Mouse (Mus musculus) liver, embryonic 14.5 days (tissue): ENCODE data around the gene Txnrd2. TPM values are rescaled to one million over a fixed set of nuclear protein-coding genes. Genes with fewer than 3 reads are reported as not detected.

Experiments used
- ATAC-seq: fragments of 200-750 bp; cut with Nextera tagmentation; 2 replicates; pipeline ENCODE4 v1.8.0; 2017; ENCODE audit warnings: moderate number of reproducible peaks, mild to moderate bottlenecking, moderate library complexity; ENCODE audit not compliant: insufficient read depth
- DNase-seq, 3 experiments: peaks; one replicate each; pipeline ENCODE4 v3.0.0-alpha.2; 2012 to 2013; ENCODE audit warnings: low read depth in 3 of 3, low spot score in 3 of 3
- H3K27ac ChIP-seq: fragments of 300-500 bp; sonication (generic); 2 replicates; pipeline ENCODE4 v1.5.1; 2014; ENCODE audit warnings: moderate library complexity, mild to moderate bottlenecking, control low read depth, inconsistent platforms
- H3K27me3 ChIP-seq: fragments of 300-500 bp; sonication (generic); 2 replicates; pipeline ENCODE4 v1.6.1; 2014; ENCODE audit warnings: mild to moderate bottlenecking, low read length, moderate library complexity; ENCODE audit not compliant: control insufficient read depth, insufficient read depth
- H3K36me3 ChIP-seq: fragments of 300-500 bp; sonication (generic); replicated peaks from 2 replicates; pipeline ENCODE4 v1.6.1; 2014; ENCODE audit warnings: low read depth; ENCODE audit not compliant: control insufficient read depth, insufficient read depth
- H3K4me1 ChIP-seq, 2 experiments: fragments of 200-500 bp in 1 of 2; fragments of 300-500 bp in 1 of 2; sonication (generic) in 1 of 2; replicated peaks; 2 replicates each; pipeline ENCODE4 v1.6.1; 2012 to 2014; ENCODE audit warnings: antibody characterized with exemption in 1 of 2, inconsistent platforms in 1 of 2, low read length in 1 of 2; ENCODE audit not compliant: control insufficient read depth in 2 of 2, insufficient read depth in 2 of 2
- H3K4me2 ChIP-seq: fragments of 300-500 bp; sonication (generic); 2 replicates; pipeline ENCODE4 v1.6.1; 2014; ENCODE audit warnings: low read depth, mild to moderate bottlenecking, control low read depth, moderate library complexity
- H3K4me3 ChIP-seq, 2 experiments: fragments of 200-500 bp in 1 of 2; fragments of 300-500 bp in 1 of 2; sonication (generic) in 1 of 2; 2 replicates each; pipeline ENCODE4 v1.5.1; 2012 to 2014; ENCODE audit warnings: low read depth in 2 of 2, low read length in 2 of 2, mild to moderate bottlenecking in 2 of 2, control low read depth in 1 of 2, inconsistent platforms in 1 of 2, moderate library complexity in 1 of 2; ENCODE audit not compliant: insufficient read depth in 1 of 2
- H3K9ac ChIP-seq: fragments of 300-500 bp; sonication (generic); replicated peaks from 2 replicates; pipeline ENCODE4 v1.6.1; 2014; ENCODE audit warnings: mild to moderate bottlenecking, control low read depth, moderate library complexity
- H3K9me3 ChIP-seq: fragments of 300-500 bp; sonication (generic); 2 replicates; pipeline ENCODE4 v1.6.1; 2016; ENCODE audit warnings: low read length, mixed read lengths; ENCODE audit not compliant: control insufficient read depth
- CTCF ChIP-seq: IDR thresholded peaks from 2 replicates; pipeline ENCODE4 v1.5.1; 2016; ENCODE audit warnings: antibody characterized with exemption, low read depth, control low read depth
- EP300 ChIP-seq: IDR thresholded peaks from 2 replicates; pipeline ENCODE4 v1.6.1; 2016; ENCODE audit warnings: antibody characterized with exemption, low read depth
- WGBS: fragments of 180-500 bp; shearing (Covaris S2); extraction: QIAGEN DNeasy Blood & Tissue Kit; methylation state at CpG from one replicate; pipeline ENCODE4 v1.1.7; 2014; ENCODE audit not compliant: insufficient replicate concordance; 5-methylcytosine and 5-hydroxymethylcytosine counted together
- polyA plus RNA-seq, 2 experiments: library from polyadenylated mRNA; depleted of rRNA in 1 of 2; stranded (reverse) in 1 of 2; unstranded in 1 of 2; fragments of >200 nt; fragmentation: Nextera tagmentation in 1 of 2; extraction: Ambion mirVana in 1 of 2; gene quantifications; 2 replicates each; pipeline versions ENCODE4 v1.2.1 to v1.2.3; 2012 to 2014

Txnrd2 gene
- polyA plus RNA-seq, 2 experiments = 112 to 113 TPM

DNA sequence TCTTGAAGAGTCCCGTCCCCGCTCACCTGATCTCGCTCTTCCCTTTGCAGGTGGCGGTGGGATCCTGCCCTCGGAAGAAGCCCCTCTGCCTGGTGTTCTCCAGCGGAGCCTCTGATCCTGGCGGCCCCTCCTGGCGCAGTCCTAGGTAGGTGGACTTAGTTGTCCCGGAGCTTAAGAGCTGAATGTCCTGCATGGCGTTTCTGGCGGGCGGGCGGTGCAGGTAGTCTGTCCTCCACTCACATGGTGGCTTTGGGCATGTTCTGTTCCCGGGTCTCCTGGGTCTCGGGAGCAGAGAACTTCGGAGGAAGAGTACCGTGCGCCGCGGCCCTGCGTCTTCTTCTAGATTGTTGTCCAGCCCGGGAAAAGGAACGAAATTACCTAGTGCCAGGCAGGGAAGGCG, 72.8 kb downstream of the Txnrd2 start:
- peak overlapping the region; percentile 93 for H3K4me2 ChIP-seq
- peak in 2 of 3 experiments; percentile 12 to 13 for DNase-seq
- H3K4me1 ChIP-seq = peaks cover 9 to 14% of the 10 kb centered on the region in 2 experiments
- H3K9me3 ChIP-seq = no peaks in the 10 kb centered on the region
- H3K4me3 ChIP-seq = peak overlapping the region; percentile 68 to 78
- peak; percentile 49 for ATAC-seq
- peaks cover 4% of the 10 kb centered on the region for H3K36me3 ChIP-seq
- H3K9ac ChIP-seq = peak overlapping the region; percentile 86
- TF ChIP-seq EP300 (no peak), CTCF (no peak)
- H3K27me3 ChIP-seq = no peaks in the 10 kb centered on the region
- no peak overlapping the region for H3K27ac ChIP-seq
- WGBS = under 1% methylated on average over 24 of the region's 24 CpGs

DNA sequence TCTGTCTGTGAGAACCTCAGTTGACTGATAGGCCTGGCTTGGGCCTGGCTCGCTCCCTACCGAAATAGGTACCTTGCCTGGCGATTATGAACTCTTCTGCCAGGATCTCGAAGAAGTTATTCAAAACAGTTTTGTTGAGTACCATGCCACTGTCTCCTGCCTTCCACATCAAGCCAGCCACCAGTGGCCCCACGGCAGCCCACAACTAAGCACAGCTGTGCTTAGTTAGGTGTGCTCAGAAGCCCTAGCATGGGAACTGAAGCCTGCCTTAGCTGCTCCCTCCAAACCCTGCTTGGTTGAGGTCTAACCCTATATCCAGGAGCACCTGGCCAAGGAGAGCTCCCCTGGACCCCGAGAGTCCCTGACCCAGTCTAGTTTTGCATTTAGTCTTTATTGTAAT, 75.3 kb downstream of the Txnrd2 start:
- Histone ChIP-seq H3K4me3 (no peak overlapping the region), H3K9ac (no peak overlapping the region), H3K27me3 (no peaks in the 10 kb centered on the region), H3K36me3 (peaks cover 4% of the 10 kb centered on the region), H3K4me1 (peaks cover 9 to 14% of the 10 kb centered on the region in 2 experiments), H3K27ac (no peak overlapping the region), H3K9me3 (no peaks in the 10 kb centered on the region), H3K4me2 (no peak overlapping the region)
- no peak for ATAC-seq
- 75% methylated on average over 6 of the region's 6 CpGs for WGBS
- DNase-seq = no peak
- no peak for TF ChIP-seq CTCF
- TF ChIP-seq EP300 = no peak

DNA sequence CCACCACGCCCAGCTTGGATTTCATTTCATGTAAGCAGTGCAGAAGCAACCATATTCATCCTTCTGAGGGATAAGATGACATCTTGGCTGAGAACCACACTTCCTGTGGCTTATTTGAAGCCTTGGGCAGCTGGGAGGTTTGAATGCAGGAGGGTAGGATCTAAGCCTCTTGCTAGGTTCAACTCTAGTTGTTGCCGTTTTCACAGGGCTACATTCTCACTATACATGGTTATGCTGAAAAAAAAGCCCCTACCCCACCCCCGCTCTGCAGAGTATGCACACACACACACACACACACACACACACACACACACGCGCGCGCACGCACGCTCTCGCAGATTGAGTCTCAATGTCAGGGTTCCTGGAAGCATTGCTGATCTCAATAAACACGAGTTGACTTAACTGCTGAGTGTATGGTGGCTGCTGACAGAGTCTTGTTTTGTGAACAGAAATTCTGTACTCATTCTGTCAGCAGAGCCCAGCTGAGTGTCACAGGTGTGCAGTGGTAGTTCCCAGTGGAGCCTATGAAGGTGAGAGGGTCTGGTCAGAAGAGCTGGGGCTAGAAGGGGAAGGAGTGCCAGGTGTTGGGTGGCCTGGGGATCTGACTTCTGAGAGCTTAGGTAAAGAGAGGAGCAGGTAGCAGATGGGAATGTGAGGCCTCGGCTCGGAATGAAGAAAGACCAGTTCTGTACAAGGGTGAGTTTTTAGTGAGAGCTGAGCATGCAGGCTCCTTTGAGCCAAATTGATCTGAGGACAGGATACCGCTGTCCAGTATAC, 77.6 kb downstream of the Txnrd2 start:
- DNase-seq (no peak), ATAC-seq (no peak)
- H3K27me3 ChIP-seq = no peaks in the 10 kb centered on the region
- 79% methylated on average over 14 of the region's 14 CpGs for WGBS
- H3K4me3 ChIP-seq = no peak overlapping the region
- H3K36me3 ChIP-seq = peaks cover 4% of the 10 kb centered on the region
- no peaks in the 10 kb centered on the region for H3K9me3 ChIP-seq
- H3K9ac ChIP-seq = no peak overlapping the region
- peaks cover 4 to 10% of the 10 kb centered on the region in 2 experiments; a peak in 3 of 4 replicates for H3K4me1 ChIP-seq
- H3K4me2 ChIP-seq = no peak overlapping the region
- H3K27ac ChIP-seq = no peak overlapping the region
- TF ChIP-seq CTCF (no peak), EP300 (no peak)

DNA sequence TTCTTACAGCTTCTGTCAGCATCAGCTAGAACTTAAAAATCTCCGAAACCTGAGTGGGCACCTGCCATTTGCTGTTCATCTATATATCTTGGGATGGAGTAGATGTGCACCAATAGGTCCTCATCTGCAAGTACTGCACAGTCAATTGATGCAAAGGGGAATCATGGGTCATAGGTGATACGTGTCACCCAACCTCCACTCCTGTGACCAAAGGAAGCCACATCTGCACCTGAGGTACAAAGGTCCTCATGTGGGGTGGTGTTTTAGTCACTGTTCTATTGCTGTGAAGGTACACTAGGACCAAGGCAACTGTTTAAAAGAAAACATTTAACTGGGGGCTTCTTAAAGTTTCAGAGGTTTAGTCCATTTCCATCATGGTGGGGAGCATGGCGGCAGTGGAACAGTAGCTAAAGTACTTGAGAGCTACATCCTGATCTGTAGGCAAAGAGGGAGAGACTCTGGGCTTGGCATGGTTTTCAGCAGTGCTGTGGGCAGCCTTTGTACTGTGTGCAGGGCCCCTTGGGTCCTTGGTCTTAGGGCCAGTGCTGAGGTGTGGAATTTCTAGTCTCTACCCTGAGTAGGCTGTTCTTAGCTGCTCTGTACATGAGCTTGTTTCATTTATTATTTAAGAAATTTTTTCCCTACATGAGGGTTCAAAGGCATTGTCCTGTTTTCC, 80.5 kb downstream of the Txnrd2 start:
- H3K4me2 ChIP-seq = no peak overlapping the region
- no peak overlapping the region for H3K4me3 ChIP-seq
- DNase-seq (no peak), ATAC-seq (no peak)
- no peaks in the 10 kb centered on the region for H3K27me3 ChIP-seq
- H3K9me3 ChIP-seq = no peaks in the 10 kb centered on the region
- H3K27ac ChIP-seq = no peak overlapping the region
- no peak for TF ChIP-seq EP300
- TF ChIP-seq CTCF = no peak
- no peak overlapping the region for H3K9ac ChIP-seq
- H3K4me1 ChIP-seq = no peaks in the 10 kb centered on the region
- no peaks in the 10 kb centered on the region for H3K36me3 ChIP-seq
- WGBS = 76% methylated on average over 3 of the region's 3 CpGs

DNA sequence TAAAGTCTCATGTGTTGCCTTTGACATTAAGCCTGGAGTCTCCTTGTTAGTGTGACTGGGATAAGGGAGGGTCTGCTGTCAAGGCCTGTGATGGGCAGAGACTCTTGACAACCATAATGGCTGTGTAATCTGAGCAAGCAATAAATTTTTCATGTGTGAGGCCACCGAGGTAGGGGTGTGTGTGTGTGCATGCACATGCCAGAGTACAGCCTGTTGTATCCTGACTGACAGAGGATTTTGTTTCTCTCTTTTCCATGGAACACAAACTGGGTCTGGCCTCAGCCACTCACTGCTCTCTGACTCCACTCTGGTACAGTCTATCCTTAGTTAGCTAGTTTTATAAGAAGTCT, 81.0 kb downstream of the Txnrd2 start:
- 57% methylated on average over 1 of the region's 1 CpGs for WGBS
- Histone ChIP-seq H3K4me1 (no peaks in the 10 kb centered on the region), H3K36me3 (no peaks in the 10 kb centered on the region), H3K27ac (no peak overlapping the region), H3K4me2 (no peak overlapping the region), H3K4me3 (no peak overlapping the region), H3K9me3 (no peaks in the 10 kb centered on the region), H3K9ac (no peak overlapping the region), H3K27me3 (no peaks in the 10 kb centered on the region)
- DNase-seq (no peak), ATAC-seq (no peak)
- TF ChIP-seq CTCF (no peak), EP300 (no peak)
